Mouse (Mus musculus): ENCODE measurements around the gene Parl.

DNA sequence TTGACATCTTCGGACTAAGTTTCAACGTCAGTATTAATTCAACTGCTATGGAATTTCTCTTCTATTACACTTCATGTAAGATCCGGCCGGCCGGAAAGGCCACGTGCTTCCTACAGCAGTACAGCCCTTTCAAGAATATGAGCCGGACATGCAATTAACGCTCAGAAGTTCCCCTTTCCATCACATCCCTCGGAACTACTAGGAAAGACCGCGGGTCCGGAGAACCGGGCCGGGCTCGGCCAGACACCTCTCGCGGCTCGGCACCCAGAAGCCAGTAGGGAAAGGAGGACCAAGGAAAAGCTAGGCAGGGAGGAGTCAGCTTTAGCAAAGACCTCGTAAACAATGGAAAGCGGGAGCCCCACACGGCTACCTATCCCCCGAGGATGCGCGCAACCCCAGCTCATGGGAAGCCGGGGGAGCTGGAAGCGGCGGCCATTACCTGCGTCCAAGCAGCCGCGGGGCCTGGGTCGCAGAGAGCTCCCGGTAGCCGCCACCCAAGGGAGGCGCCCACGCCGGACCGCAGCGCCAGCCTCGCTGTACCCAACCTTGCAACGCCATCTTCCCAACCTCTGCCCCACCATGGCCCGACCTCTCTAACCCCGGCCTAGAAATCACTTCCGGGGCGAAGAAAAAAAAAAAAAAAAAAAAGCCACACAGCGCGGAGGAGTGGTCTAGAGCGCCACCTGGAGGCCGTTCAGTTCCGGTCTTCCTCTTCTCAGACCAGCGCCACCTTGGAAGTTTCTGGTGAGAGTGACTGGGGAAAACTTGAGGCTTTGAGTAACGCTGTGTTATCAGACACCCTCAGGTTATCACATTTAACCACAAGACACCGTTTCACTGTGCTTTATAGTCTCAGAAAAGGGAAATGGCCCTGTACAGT lies at the start of gene Parl:
- TF ChIP-seq EP300 (IDR thresholded peaks at IDR 0.05; ENCODE audit: low read length) (no peak), ETS1 (conservative IDR thresholded peaks at IDR 0.05; ENCODE audit: low read depth, low read length) (no peak), POLR2A (IDR thresholded peaks at IDR 0.05; ENCODE audit: low read depth, low read length) (peak; percentile 85), RAD21 (IDR thresholded peaks at IDR 0.05; ENCODE audit: low read depth, low read length) (peak; percentile 78), KAT2A (IDR thresholded peaks at IDR 0.05; ENCODE audit: insufficient replicate concordance, low read length) (peak; percentile 81; the same call in 1 of the 2 replicates), UBTF (IDR thresholded peaks at IDR 0.05; ENCODE audit: low read depth, low read length) (peak; percentile 91; the same call in 1 of the 2 replicates), CTCF (conservative IDR thresholded peaks at IDR 0.05 in 1 of 2, IDR thresholded peaks at IDR 0.05 in 1 of 2; ENCODE audit: low read depth in 2 of 2, low read length in 2 of 2) (peak; percentile 76 to 100)

Measured in CH12.LX (cell line).